Mouse (Mus musculus) liver, embryonic 15.5 days (tissue): ENCODE measurements around the gene Eif4g3. TPM values are rescaled to one million over a fixed set of nuclear protein-coding genes. Genes with fewer than 3 reads are reported as not detected.

ENCODE experiments used
- ATAC-seq: fragments of 200-750 bp; cut with Nextera tagmentation; 2 replicates; pipeline ENCODE4 v1.8.0; 2017; ENCODE audit warnings: moderate number of reproducible peaks, mild to moderate bottlenecking, moderate library complexity; ENCODE audit not compliant: insufficient read depth
- H3K27ac ChIP-seq: fragments of 300-500 bp; sonication (generic); replicated peaks from 2 replicates; pipeline ENCODE4 v1.5.1; 2015; ENCODE audit warnings: mild to moderate bottlenecking, inconsistent platforms
- H3K27me3 ChIP-seq: fragments of 300-500 bp; sonication (generic); 2 replicates; pipeline ENCODE4 v1.6.1; 2015; ENCODE audit warnings: mild to moderate bottlenecking, inconsistent platforms
- H3K36me3 ChIP-seq: fragments of 300-500 bp; sonication (generic); replicated peaks from 2 replicates; pipeline ENCODE4 v1.6.1; 2015; ENCODE audit warnings: moderate library complexity, mild to moderate bottlenecking, inconsistent platforms
- H3K4me1 ChIP-seq: fragments of 300-500 bp; sonication (generic); replicated peaks from 2 replicates; pipeline ENCODE4 v1.6.1; 2015; ENCODE audit warnings: inconsistent platforms
- H3K4me2 ChIP-seq: fragments of 300-500 bp; sonication (generic); 2 replicates; pipeline ENCODE4 v1.6.1; 2015; ENCODE audit warnings: moderate library complexity, mild to moderate bottlenecking, inconsistent platforms
- H3K4me3 ChIP-seq: fragments of 300-500 bp; sonication (generic); replicated peaks from 2 replicates; pipeline ENCODE4 v1.5.1; 2015; ENCODE audit warnings: mild to moderate bottlenecking, inconsistent platforms
- H3K9ac ChIP-seq: fragments of 300-500 bp; sonication (generic); 2 replicates; pipeline ENCODE4 v1.6.1; 2015; ENCODE audit warnings: moderate library complexity, mild to moderate bottlenecking, inconsistent platforms
- H3K9me3 ChIP-seq: fragments of 300-500 bp; sonication (generic); replicated peaks from 2 replicates; pipeline ENCODE4 v1.6.1; 2016; ENCODE audit warnings: inconsistent platforms
- WGBS: fragments of 180-500 bp; shearing (Covaris S2); methylation state at CpG from one replicate; pipeline ENCODE4 v1.1.7; 2015; ENCODE audit warnings: mixed read lengths; ENCODE audit not compliant: insufficient replicate concordance; 5-methylcytosine and 5-hydroxymethylcytosine counted together
- polyA plus RNA-seq: library from polyadenylated mRNA; unstranded; fragments of >200 nt; fragmentation: Nextera tagmentation; extraction: Ambion mirVana; gene quantifications from 2 replicates; pipeline ENCODE4 v1.2.1, GENCODE M21; 2015

The Eif4g3 gene
- polyA plus RNA-seq, 1 experiment from 2014 or later = 6.3 TPM

DNA sequence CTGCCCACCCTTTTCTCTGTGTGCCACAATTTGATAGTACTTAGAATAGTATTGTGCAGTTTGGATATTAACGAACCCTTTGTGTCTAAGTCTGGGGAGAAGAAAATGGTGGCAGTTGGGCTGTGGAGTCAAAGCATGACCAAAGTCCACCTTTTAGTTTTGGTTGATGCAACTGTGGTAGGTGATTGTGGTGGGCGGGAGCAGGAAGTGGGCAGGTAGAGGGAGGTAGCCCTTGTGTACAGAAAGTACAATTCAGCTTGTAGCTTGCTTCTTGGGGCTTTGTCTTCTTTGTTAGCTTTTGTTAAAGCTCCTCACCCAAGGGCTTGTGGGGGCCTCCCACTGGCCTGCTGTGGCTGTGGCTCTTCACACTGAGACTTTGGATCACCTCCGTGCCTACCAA, 109.6 kb downstream of the Eif4g3 start:
- Histone ChIP-seq H3K4me2 (no peak overlapping the region), H3K4me3 (no peak overlapping the region), H3K27me3 (no peaks in the 10 kb centered on the region), H3K36me3 (peaks cover 52% of the 10 kb centered on the region), H3K4me1 (no peaks in the 10 kb centered on the region), H3K9me3 (no peaks in the 10 kb centered on the region), H3K9ac (no peak overlapping the region), H3K27ac (no peak overlapping the region)
- 77% methylated on average over 3 of the region's 3 CpGs for WGBS
- no peak for ATAC-seq

GRCm38 (mm10) chr4:138104967-138105366, 112.1 kb downstream of the Eif4g3 start:
- H3K36me3 ChIP-seq = peaks cover 66% of the 10 kb centered on the region
- WGBS = 70% methylated on average over 3 of the region's 3 CpGs
- H3K27ac ChIP-seq = no peak overlapping the region
- no peaks in the 10 kb centered on the region for H3K27me3 ChIP-seq
- H3K4me3 ChIP-seq = no peak overlapping the region
- H3K9ac ChIP-seq = no peak overlapping the region
- no peak overlapping the region for H3K4me2 ChIP-seq
- H3K4me1 ChIP-seq = no peaks in the 10 kb centered on the region
- no peak for ATAC-seq
- H3K9me3 ChIP-seq = no peaks in the 10 kb centered on the region

DNA sequence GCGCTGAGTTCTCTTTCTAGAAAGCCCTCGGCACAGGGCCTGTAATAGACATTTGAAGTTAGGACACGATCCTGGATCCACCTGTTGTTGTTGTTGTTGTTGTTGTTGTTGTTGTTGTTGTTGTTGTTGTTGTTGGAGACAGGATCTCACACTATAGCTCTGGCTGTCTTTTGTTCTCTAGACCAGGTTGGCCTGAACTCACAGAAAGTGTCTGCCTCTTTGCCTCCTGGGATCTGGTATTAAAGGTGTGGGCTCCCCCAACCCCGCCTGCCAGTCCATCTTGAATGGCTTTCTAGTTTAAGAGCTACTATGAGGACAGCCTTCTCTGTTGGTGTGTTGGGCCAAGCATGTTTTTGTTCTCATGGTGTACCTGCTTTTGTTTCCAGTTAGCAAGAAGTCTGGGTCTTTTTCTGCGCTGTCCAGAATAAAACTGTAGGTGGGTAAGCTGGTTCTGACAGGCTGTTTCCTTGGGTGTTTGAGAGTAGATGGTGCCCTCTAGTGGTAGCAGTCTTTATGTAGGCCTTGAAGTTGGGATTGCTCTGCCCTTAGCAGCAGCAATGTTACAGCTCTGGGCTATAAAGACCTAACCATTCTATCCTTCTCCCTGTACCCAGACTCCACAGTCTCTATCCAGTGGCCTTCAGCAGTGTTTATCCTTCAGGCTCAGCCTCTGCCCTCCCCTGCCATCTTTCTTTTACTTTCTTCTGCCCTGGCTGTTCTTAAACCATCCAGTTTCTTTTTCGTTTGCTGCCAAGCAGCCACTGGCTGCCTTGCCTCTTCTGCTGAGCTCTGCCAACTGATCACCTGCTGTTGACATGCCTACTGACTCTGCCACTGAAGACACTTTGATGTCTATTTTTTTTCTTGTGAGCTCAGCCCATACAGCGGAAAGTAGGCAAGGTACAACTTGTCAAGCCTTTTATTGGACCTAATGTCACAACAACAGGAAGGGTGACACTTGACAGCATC, 114.9 kb downstream of the Eif4g3 start:
- Histone ChIP-seq H3K9me3 (no peaks in the 10 kb centered on the region), H3K27me3 (no peaks in the 10 kb centered on the region), H3K27ac (no peak overlapping the region), H3K9ac (no peak overlapping the region), H3K4me2 (no peak overlapping the region), H3K4me3 (no peak overlapping the region), H3K4me1 (no peaks in the 10 kb centered on the region), H3K36me3 (peaks cover 70% of the 10 kb centered on the region)
- no peak for ATAC-seq
- WGBS = 81% methylated on average over 7 of the region's 7 CpGs

- ATAC-seq = no peak
- H3K36me3 ChIP-seq = peaks cover 64% of the 10 kb centered on the region
- no peak overlapping the region for H3K27ac ChIP-seq
- H3K4me2 ChIP-seq = no peak overlapping the region
- no peaks in the 10 kb centered on the region for H3K27me3 ChIP-seq
- no peak overlapping the region for H3K9ac ChIP-seq
- H3K9me3 ChIP-seq = no peaks in the 10 kb centered on the region
- H3K4me3 ChIP-seq = no peak overlapping the region
- H3K4me1 ChIP-seq = no peaks in the 10 kb centered on the region
- WGBS = 65% methylated on average over 2 of the region's 2 CpGs
Observed at GRCm38 (mm10) chr4:138108541-138108940, 115.7 kb downstream of the Eif4g3 start.

- Histone ChIP-seq H3K36me3 (peaks cover 56% of the 10 kb centered on the region), H3K4me3 (no peak overlapping the region), H3K9ac (no peak overlapping the region), H3K9me3 (no peaks in the 10 kb centered on the region), H3K4me1 (no peaks in the 10 kb centered on the region), H3K27ac (no peak overlapping the region), H3K4me2 (no peak overlapping the region), H3K27me3 (no peaks in the 10 kb centered on the region)
- ATAC-seq = no peak
- 53% methylated on average over 3 of the region's 3 CpGs for WGBS
Observed at GRCm38 (mm10) chr4:138109332-138109731, 116.5 kb downstream of the Eif4g3 start.

DNA sequence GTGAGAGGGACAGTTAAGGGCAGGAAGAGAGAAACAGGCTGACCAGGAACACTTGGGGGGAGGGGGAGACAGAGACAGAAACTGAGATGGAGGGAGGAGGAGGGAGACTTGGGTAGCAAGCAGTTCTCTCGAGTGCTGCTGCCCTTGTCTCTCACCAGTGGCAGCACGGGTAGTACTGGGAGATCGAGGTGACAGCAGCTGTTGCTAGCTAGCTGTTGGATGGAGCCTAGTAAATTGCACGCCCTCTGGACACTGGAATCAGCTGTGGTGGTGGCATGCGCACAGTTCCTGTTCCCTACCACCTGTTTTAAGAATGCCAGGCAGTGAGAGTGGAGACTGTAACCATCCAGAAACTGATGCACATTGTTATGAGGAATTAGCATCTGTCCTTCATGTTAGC, 119.0 kb downstream of the Eif4g3 start:
- Histone ChIP-seq H3K9ac (no peak overlapping the region), H3K9me3 (no peaks in the 10 kb centered on the region), H3K27me3 (no peaks in the 10 kb centered on the region), H3K4me1 (no peaks in the 10 kb centered on the region), H3K27ac (no peak overlapping the region), H3K4me3 (no peak overlapping the region), H3K4me2 (no peak overlapping the region), H3K36me3 (peaks cover 45% of the 10 kb centered on the region)
- WGBS = 61% methylated on average over 5 of the region's 5 CpGs
- no peak for ATAC-seq

- Histone ChIP-seq H3K27me3 (no peaks in the 10 kb centered on the region), H3K9me3 (no peaks in the 10 kb centered on the region), H3K4me3 (no peak overlapping the region), H3K4me1 (no peaks in the 10 kb centered on the region), H3K9ac (no peak overlapping the region), H3K27ac (no peak overlapping the region), H3K4me2 (no peak overlapping the region), H3K36me3 (peaks cover 27% of the 10 kb centered on the region)
- no peak for ATAC-seq
- WGBS = 74% methylated on average over 10 of the region's 10 CpGs
Observed at GRCm38 (mm10) chr4:138119740-138120139, 126.9 kb downstream of the Eif4g3 start.

GRCm38 (mm10) chr4:138124046-138124445, 131.2 kb downstream of the Eif4g3 start:
- H3K4me1 ChIP-seq = no peaks in the 10 kb centered on the region
- no peak overlapping the region for H3K4me2 ChIP-seq
- WGBS = 69% methylated on average over 7 of the region's 7 CpGs
- no peaks in the 10 kb centered on the region for H3K9me3 ChIP-seq
- ATAC-seq = no peak
- H3K4me3 ChIP-seq = no peak overlapping the region
- no peak overlapping the region for H3K27ac ChIP-seq
- H3K36me3 ChIP-seq = peaks cover 33% of the 10 kb centered on the region
- H3K27me3 ChIP-seq = no peaks in the 10 kb centered on the region
- no peak overlapping the region for H3K9ac ChIP-seq

DNA sequence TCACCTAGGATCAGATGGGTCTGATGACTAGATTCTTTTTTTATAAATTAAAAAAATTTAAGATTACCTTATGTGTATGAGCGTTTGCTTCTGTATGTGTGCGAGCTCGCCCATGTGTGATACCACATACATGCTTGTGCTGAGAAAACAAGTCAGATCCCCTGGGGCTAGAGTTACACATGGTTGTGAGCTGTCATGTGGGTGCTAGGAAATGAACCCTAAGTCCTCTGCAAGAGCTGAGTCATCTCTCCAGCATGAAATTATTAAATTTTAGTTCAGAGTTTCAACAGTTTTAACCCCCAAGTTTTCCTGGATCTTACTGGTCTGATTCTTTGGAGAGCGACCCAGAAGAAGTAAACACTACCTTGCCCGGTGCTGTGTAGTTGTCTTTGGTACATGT, 134.5 kb downstream of the Eif4g3 start:
- no peak overlapping the region for H3K4me2 ChIP-seq
- ATAC-seq = no peak
- WGBS = 86% methylated on average over 5 of the region's 5 CpGs
- H3K36me3 ChIP-seq = peaks cover 34% of the 10 kb centered on the region
- no peak overlapping the region for H3K4me3 ChIP-seq
- H3K9me3 ChIP-seq = no peaks in the 10 kb centered on the region
- no peak overlapping the region for H3K27ac ChIP-seq
- no peak overlapping the region for H3K9ac ChIP-seq
- no peaks in the 10 kb centered on the region for H3K27me3 ChIP-seq
- H3K4me1 ChIP-seq = no peaks in the 10 kb centered on the region

- ATAC-seq = no peak
- H3K36me3 ChIP-seq = peaks cover 35% of the 10 kb centered on the region
- H3K27ac ChIP-seq = no peak overlapping the region
- no peaks in the 10 kb centered on the region for H3K27me3 ChIP-seq
- no peak overlapping the region for H3K9ac ChIP-seq
- H3K4me3 ChIP-seq = no peak overlapping the region
- no peak overlapping the region for H3K4me2 ChIP-seq
- no peaks in the 10 kb centered on the region for H3K4me1 ChIP-seq
- no peaks in the 10 kb centered on the region for H3K9me3 ChIP-seq
- 71% methylated on average over 7 of the region's 7 CpGs for WGBS
Observed at GRCm38 (mm10) chr4:138127781-138128180, 135.0 kb downstream of the Eif4g3 start.

- ATAC-seq = no peak
Observed at GRCm38 (mm10) chr4:138130149-138130548, 137.3 kb downstream of the Eif4g3 start.

More at GRCm38 (mm10) chr4:138130149-138130548, 137.3 kb downstream of the Eif4g3 start:
- Histone ChIP-seq H3K9me3 (no peaks in the 10 kb centered on the region), H3K36me3 (peaks cover 44% of the 10 kb centered on the region), H3K27ac (no peak overlapping the region), H3K9ac (no peak overlapping the region), H3K4me3 (no peak overlapping the region), H3K4me1 (no peaks in the 10 kb centered on the region), H3K27me3 (no peaks in the 10 kb centered on the region), H3K4me2 (no peak overlapping the region)
- 65% methylated on average over 2 of the region's 2 CpGs for WGBS
